Mouse (Mus musculus): ENCODE results near the gene 9530077C05Rik. TPM values are rescaled to one million over a fixed set of nuclear protein-coding genes. Genes with fewer than 3 reads are reported as not detected.
"Not testable (repeated sequence)": the region's sequence is repeated elsewhere in the genome, so short reads cannot be mapped to it uniquely, and the experiment has no call there.

The 9530077C05Rik gene
- 1 to 10 TPM; 1.1 to 1.2 TPM for polyA plus RNA-seq (2017; shearing (Covaris generic))

DNA sequence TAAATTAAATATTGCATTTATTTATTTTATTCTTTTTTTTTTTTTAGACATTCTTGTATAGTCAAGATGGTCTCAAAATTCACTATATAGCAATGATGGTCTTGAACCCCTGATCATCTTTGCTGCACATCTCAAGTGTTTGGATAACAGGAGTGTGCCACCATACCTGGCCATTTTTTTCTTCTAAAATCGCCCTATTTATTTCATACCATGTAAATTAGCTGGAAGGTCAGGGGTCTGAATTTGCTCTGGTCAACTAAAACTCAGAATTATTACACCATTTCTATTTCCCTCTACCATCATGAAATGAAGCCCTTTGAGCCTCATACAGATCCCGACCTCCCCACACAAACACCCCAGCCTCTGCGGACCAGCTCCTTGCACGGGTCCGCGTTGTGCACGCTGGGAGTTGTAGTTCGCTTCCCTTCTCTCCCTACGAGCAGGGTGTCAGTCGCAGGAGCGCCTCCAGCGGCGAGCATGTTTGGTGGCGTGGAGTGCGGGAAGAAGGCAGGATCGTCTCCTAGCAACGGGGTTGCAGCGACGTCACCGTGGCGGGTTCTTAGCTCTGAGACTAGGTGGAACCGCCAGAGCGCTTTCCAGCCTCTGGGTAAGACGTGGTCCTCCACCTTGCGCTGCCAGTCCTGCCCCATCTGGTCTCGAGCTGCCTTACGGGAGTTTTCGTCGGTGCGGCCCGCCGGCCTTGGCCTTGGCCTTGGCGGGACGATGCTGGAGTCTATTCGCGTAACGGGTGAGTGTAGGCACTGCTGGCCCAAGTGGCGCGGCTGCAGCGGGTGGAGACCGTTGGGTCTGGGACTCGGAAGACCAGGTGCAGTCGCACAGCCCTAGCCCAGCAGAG lies at the start of gene 9530077C05Rik:
9530077C05Rik (plus strand) TSS at position 512 of the 856 bp plus-strand sequence.
- peak; percentile 100 for ATAC-seq

DNA sequence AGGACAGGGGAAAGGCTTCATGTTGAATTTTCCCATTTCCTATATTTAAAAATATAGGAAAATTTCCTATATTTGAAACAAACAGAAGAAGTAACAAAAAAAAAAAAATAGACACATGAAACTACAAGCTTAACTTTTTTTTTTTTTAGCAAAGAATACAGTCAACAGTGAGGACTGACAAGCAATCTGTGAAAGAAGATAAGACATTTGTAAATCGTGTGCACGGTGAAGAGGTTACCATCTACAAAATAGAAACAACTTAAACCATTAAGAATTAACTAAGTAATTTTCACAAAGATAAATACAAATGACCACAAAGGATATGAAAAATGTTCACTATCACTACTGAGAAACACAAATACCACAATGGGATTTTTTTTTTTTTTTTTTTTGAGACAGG lies 45.1 kb upstream of the 9530077C05Rik start:
- ATAC-seq, result no peak

DNA sequence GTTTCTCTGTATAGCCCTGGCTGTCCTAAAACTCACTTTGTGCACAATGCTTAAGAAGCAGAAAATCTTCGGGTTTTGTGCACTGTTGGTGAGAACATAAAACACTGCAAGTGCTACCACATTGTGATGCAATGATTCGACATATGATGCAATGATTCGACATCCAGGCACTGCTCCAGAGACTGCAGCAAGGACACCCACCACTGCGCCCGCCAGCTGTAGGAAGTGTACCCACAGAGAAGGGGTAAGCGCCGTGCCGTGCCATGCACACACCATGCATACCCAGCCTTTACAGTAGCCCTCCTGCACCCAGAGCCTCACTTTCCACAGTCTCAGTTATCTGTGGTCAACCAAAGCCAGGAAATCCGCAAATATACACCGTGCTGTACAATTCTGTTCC lies 44.7 kb upstream of the 9530077C05Rik start:
- ATAC-seq, result no peak

DNA sequence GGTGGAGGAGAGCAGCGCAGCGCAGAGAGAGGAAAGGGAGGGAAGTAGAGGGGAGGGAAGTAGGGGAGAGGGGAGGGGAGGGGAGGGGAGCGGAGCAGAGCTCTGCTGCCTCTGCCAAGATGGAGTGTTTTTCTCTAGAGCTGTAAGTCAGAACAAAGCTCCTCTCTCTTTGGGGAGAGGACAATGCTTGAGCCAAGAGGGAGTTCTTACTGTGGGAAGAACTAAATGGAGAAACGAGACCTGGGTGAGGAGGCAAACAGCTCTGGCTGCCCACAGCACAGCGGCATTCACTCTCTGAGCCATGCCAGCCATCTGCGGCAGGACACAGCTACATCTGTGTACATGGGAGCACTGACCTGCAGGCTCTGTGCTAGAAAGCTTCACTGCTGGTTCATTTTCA lies 43.3 kb upstream of the 9530077C05Rik start:
- ATAC-seq, result no peak

DNA sequence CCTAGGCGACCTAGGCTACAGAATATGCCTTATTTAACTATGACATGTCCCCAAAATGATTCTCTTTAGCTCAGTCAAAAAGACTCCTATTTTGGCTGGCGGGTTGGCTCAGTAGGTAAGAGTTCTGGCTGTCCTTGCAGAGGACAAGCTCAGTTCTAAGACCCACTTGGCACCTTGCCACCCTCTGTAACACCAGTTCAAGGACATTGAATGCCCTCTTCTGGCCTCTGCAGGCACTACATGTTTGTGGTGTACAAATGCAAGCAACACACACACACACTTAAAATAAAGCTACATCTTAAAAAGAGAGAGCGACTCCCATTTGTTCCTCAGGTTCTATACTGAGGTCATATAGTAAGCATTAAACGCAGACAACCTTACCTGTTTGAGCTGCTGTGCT lies 38.6 kb upstream of the 9530077C05Rik start:
- ATAC-seq, result no peak

DNA sequence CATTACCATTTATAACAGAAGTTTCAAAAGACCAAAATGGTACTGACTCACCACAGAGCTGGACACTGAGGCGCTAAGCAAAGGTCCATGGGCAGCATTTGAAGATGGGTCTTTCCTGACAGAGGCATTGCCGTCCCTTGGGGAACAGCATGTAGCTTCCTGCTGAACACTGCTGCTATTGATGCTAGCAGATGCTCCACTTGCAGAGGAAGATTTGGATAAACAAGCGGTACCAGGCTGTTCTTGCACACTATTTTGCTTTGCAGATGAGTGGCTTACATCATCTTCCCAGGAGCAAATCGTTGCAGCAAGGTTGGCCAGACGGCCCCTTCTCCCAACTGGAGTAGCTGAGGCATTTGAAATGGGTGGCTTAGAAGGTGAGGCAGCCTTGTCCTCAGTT lies 35.2 kb upstream of the 9530077C05Rik start:
- ATAC-seq, result no peak

DNA sequence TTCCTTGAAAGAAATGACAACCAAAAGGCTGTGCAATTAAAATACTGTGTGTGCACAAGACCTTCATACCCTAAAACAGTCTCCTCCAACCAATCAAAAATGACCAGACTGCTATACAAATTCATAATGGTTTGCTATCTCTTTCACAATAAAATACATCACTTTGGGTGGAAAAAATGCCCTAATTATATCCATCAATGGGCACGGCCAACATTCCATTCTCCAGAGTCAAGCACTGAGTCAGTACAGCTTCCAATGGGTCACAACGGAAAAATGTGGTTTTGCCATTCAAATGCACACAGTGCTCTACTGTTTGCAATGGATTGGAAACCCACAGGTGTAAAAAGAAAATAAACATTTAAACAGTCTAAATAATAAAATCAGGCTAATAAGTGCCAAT lies 25.4 kb upstream of the 9530077C05Rik start:
- ATAC-seq, result no peak

DNA sequence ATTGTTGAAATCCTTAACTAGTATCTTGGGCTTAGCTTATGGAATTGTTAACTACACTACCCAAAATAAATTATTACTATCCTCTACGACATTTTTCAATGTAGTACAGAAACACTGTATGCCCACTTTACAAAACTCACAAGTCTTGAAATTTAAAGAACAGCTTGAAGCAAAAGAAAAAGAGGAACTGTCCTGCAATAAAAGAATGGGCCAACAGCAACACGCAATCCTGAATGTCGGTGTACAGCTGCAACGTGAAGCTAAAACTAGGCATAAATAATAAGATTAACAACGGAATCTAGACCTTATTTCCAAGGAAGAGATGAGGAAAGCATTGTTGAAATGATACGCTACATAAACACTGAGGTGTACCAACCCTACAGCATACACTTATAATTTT lies 23.4 kb upstream of the 9530077C05Rik start:
- ATAC-seq, result no peak

DNA sequence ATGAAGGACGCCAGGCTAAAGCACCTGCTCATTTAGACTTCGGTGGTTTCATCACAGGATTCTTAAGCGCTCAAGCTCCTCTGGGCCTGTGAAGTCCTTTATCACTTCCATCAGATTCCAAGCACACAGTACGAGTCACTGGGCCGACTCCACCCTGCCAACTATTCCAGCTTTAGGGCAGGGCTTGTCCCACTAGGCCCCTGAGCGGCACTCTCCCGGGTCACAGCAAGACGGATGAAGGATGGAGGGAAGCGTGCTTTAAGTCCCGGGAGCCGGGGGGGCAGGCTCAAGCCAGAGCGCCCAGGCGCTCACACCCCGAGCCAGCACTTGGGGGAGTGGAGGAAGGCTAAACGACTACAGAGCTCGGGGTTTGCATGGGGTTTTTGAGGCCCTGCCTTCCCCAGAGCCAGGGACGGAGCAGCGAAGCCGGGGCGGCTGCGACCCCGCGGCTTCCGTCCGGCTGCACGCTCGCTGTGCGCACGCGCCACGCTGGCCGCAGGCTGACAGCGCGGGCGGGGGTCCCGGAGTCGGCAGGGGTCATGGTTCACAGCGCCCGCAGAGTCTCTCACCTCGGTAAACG lies 22.8 kb upstream of the 9530077C05Rik start:
- ATAC-seq, result peak; percentile 28

DNA sequence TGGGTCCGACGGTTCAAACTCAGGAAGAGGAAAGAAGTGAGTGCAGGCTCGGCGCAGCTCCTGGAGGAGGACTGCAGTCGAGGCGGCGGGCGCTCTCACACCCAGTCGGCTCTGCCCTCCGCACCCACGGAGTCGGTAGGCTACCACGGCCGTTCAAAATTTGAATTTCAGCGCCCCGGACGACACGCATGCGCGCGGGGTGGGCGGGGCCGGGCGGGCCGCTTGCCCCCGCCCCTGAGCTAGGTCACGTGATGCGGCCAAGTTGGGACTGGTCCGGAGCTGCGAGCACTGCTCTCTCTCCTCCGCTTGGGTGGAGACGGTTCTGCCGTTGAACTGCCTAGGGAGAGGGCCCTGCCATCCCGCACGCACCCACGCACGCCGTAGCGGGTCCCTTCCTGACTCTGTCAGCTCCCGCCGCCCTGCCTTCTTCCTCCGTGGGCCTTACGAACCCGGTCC lies 22.3 kb upstream of the 9530077C05Rik start, which contains the start of gene Anln:
Anln (minus strand) TSS at position 168 of the 456 bp plus-strand sequence.
- ATAC-seq, result peak; percentile 92

DNA sequence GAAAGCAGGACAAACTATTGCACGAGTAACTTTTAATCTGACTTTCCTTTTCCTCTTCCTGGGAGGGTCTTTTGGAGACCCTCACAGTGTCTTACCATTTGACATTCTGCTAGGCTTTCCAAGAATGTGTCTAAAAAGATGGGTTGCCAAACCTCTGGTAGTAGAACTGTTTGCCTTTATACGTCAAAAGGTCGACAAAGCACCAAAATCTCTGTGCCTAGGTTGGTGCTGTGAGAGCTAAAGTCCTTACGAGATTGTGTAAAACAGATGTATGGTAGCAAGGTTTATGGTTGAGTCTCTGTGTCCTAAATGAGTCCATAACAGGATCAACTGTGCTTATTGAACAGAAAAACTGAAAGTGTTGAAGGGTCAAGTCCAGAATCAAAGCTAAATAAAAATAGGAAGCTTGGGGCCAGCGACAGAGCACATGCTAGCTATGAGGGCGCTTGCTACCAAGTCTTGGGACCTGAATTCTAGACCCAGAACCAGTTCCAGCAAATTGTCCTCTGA lies 21.5 kb upstream of the 9530077C05Rik start:
- no peak for ATAC-seq

DNA sequence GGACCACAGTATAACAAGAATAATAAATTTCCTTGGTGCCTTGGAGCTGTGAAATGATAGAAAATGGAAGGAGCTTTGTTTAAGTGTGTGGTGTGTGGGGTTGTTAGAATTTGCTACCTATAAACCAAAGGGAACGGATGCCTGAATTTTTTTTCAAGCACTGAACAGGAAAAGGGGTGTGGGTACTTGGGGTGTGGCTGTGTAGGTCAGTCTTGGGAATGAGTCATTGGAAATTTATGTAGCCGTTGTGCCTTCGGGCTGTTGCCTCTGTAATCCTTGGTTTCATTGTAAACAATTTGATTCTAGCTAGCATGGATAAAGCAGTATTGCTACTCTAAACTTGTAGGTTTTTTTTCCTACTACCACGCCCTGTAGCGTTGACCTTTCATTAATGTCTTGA lies 20.9 kb upstream of the 9530077C05Rik start:
- ATAC-seq, result no peak

DNA sequence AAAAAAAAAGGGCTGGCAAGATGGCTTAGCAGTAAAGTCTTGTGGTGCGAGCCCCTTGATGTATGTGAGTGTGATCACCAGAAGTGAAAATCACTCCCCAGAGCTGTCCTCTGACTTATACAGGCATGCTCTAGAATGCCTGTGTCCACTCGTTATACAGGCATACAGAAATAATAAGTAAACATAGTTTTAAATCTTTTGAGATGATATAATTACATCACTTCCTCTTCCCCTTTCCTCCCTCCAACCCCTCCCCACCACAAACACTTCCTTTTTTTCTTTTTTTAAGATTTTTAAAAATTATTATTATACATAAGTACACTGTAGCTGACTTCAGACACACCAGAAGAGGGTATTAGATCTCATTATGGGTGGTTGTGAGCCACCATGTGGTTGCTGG lies 16.6 kb upstream of the 9530077C05Rik start:
- ATAC-seq, result no peak

DNA sequence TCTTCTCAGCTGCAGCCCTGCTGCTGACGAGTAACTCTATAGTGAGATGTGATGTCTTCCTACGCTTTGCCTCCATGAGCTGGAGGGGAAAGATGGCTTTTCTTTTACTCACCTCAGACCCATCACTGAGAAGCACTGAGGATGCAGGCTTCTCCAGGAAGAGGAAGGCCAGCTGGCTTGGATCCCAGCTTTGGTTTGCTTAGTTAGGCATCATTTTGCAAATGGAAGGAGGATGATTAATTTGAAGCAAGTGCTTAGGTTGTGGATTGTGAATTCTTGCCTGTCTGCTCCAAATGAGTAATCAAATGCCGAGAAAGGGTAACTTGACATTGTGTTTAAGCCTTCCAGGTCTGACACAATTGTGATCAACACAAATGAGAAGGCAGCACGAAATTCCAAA lies 12.3 kb upstream of the 9530077C05Rik start:
- ATAC-seq, result no peak

DNA sequence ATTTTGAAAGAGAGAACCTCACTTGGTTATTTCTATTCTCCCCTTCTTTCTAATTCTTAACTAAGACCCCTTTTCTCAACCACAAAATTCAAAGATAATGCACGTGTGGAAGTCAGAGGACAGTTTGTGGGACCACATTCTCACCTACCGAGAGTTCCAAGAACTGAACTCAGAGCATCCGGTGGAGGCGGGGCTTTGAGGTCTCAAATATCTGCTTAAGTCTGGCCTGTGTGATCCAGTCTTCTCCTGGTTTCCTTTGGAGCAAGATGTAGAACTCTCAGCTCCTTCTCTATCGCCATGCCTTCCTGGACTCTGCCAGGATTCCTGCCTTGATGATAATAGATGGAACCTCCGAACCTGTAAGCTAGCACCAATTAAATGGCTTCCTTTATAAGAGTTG lies 9.3 kb upstream of the 9530077C05Rik start:
- no peak for ATAC-seq

DNA sequence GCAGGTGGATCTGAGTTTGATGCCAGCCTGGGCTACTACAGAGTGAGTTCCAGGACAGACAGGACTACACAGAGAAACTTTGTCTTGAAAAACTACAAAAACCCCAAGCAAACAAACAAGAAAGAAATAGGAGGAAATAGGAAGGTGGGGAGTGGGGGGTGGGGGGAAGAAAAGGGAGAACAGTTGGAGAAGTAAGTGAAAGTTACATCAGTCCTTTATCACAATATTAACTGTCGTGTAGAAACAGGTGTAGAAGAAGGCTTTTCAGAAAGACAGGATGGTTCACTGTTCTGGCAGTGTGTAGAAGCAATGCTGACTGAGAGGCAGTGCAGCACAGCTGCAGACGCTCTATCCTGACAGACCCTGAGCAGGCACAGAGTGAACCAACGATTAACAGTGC lies 8.3 kb upstream of the 9530077C05Rik start:
- no peak for ATAC-seq

DNA sequence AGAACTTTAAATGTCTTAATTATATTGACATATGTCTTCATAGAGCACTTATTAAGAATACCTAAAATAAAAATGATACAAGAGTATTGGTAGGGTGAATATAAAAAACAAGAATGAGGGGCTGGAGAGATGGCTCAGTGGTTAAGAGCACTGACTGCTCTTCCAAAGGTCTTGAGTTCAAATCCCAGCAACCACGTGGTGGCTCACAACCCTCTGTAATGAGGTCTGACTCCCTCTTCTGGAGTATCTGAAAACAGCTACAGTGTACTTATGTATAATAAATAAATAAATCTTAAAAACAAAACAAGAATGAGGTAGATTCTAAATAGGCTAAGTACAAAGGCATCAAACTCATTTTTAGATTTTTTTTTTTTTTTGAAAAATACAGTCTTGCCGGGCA lies 7.8 kb upstream of the 9530077C05Rik start:
- ATAC-seq, result not testable (repeated sequence)

DNA sequence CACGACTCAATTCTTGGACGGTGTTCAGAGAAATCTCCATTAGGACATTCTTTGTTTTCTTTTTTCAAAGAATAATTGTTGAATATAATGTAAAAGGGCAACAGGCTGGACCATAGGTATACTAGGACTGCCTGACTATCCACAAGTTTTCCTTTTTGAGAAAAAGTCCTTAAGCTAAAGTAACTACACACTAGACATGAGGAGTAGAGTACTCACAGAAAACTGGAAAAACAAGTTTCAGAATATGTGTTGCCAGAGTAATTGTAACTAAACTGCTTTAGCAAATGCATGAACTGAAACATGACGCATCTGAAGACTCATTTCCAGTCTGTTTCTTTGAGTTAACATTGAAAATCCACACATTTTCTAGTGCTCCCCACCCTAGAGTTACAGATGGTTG lies 5.9 kb upstream of the 9530077C05Rik start:
- ATAC-seq, result no peak

DNA sequence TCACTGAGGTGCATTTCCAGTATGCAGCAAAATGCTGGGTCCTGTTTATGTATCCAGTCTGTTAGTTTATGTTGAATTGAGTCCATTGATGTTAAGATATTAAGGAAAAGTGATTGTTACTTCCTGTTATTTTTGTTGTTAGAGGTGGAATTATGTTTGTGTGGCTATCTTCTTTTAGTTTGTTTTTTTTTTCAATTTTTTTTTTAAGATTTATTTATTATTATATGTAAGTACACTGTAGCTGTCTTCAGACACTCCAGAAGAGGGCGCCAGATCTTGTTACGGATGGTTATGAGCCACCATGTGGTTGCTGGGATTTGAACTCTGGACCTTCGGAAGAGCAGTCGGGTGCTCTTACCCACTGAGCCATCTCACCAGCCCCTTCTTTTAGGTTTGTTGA lies 3.7 kb upstream of the 9530077C05Rik start:
- ATAC-seq, result not testable (repeated sequence)

DNA sequence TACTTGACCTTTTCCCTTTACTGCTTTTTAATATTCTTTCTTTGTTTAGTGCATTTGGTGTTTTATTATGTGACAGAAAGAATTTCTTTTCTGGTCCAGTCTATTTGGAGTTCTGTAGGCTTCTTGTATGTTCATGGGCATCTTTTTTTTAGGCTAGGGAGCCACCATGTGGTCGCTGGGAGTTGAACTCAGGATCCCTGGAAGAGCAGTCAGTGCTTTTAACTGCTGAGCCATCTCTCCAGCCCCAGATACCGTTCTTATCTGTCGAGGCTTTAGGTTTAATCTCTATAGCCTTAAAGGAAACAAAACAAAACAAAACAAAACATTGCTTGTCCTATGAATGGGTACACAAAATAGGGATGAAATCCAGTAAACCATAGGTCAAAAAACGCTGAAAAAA lies 3.0 kb upstream of the 9530077C05Rik start:
- not testable (repeated sequence) for ATAC-seq

DNA sequence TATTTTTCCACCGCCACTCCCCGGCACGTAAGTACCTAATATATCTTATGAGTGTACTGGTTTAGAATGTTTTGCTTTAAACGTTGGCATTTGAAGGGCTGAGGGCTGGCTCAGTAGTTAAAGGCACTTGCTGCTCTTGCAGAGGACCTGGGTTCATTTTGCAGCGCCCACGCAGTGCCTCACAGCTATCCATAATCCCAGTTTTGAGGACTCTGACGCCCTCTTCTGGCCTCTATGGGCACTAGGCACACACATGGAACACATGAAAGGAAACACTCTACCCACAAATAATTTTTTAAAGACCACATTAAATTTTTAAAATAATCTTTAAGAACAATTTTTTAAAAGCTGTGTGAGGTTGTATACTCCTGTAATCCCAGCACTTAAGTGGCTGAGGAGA lies 1.8 kb upstream of the 9530077C05Rik start:
- ATAC-seq, result no peak

DNA sequence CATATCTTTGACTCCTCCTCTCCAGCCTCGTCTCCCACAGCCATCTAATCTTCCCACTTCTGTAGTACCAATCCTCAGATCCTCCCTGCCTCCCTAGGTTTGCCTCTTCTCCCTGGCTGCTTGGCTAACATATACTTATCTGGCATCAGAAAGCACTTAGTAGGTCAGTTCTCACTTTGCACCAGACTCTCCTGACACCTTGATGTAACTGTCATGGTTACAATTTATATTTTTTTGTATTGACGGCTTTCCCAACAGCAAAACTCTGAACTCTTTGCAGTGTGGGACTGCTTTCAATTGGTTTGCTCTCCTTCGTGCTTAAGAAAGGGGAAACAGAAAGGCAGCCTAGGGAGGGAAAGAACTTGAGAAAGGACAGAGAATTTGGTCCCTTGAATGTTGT lies 4.9 kb downstream of the 9530077C05Rik start:
- no peak for ATAC-seq

DNA sequence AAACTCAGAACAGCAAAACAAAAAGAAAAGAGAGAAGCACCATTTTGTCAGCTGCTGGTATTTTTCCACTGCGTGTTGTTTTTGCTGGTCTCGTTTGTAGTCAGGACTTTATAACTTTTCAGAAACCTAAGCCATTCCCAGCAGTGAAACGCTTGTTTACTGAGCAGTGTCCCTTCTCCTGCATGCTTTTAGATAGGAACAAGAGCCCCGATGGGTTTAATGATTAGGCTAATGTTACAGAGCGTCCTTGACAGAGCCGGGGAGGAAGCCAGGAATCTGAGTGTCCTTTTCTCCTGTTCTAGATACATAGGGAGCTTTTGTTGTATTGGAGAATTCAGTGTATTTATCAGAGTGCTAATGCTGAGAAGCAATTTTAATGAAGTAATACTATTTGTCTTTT lies 6.2 kb downstream of the 9530077C05Rik start:
- no peak for ATAC-seq

DNA sequence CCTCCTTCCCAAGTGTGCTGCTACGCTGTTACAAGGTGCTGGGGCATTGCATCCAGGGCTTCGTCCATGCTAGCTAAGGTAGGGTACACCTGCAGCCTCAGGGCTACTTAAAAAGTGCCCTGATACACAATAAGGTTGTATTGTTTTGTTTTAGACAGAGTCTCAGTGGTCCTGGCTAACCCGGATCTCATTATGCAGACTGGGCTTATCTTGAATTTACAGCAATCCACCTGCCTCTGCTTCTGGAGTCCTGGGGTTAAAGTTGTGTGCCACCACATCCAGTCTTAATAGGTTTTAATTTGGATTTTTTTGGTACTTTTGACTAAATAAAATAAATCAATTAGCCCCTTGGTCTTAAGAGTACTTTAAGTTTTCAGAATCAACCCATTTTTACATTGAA lies 8.6 kb downstream of the 9530077C05Rik start:
- no peak for ATAC-seq

Measured in CD4-positive, CD25-positive, alpha-beta regulatory T cell, adult 4 months (primary cell).